ENCODE assay signal across 8 mouse cellular contexts in genomic region chr14:76503231-76503851, GRCm38 (mm10). TPM values are rescaled to one million over a fixed set of nuclear protein-coding genes. Genes with fewer than 3 reads are reported as not detected.
DNase-seq lines count a peak whose midpoint lies in the region; ATAC-seq lines count a peak whose summit lies in the region.

No protein-coding gene starts in this region.

- H3K4me3 ChIP-seq in embryonic facial prominence, embryonic 15.5 days (replicated peaks) = peak overlapping the region; percentile 69
- peak overlapping the region; percentile 70 for H3K4me3 ChIP-seq in hindbrain, embryonic 16.5 days (ENCODE audit: low read length)
- H3K4me3 ChIP-seq in midbrain, embryonic 10.5 days = peak overlapping the region; percentile 80

- H3K9ac ChIP-seq in embryonic facial prominence, embryonic 15.5 days = no peak overlapping the region
- H3K9ac ChIP-seq in hindbrain, embryonic 16.5 days (ENCODE audit: low read depth, low read length) = peak overlapping the region; percentile 92; the same call in 1 of the 2 replicates

- peaks cover 20% of the 10 kb centered on the region for H3K4me1 ChIP-seq in embryonic facial prominence, embryonic 15.5 days
- peaks cover 32% of the 10 kb centered on the region for H3K4me1 ChIP-seq in hindbrain, embryonic 16.5 days (ENCODE audit: control insufficient read depth, insufficient read depth, low read depth, low read length)
- H3K4me1 ChIP-seq in midbrain, embryonic 10.5 days = peaks cover 54% of the 10 kb centered on the region

- H3K27me3 ChIP-seq in embryonic facial prominence, embryonic 15.5 days = no peaks in the 10 kb centered on the region
- no peaks in the 10 kb centered on the region for H3K27me3 ChIP-seq in hindbrain, embryonic 16.5 days (replicated peaks; ENCODE audit: control insufficient read depth, insufficient read depth, low read length)
- H3K27me3 ChIP-seq in midbrain, embryonic 10.5 days (ENCODE audit: low read depth, poor library complexity, severe bottlenecking) = no peaks in the 10 kb centered on the region

- peaks cover 15% of the 10 kb centered on the region for H3K36me3 ChIP-seq in embryonic facial prominence, embryonic 15.5 days
- H3K36me3 ChIP-seq in hindbrain, embryonic 16.5 days (ENCODE audit: control insufficient read depth, insufficient read depth, low read length) = peaks cover 3% of the 10 kb centered on the region; the same call in 1 of the 2 replicates
- H3K36me3 ChIP-seq in midbrain, embryonic 10.5 days = peaks cover 20% of the 10 kb centered on the region

- H3K9me3 ChIP-seq in embryonic facial prominence, embryonic 15.5 days (replicated peaks) = no peaks in the 10 kb centered on the region
- H3K9me3 ChIP-seq in hindbrain, embryonic 16.5 days (ENCODE audit: control insufficient read depth, low read length) = no peaks in the 10 kb centered on the region
- H3K9me3 ChIP-seq in midbrain, embryonic 10.5 days (replicated peaks) = no peaks in the 10 kb centered on the region

- no peak for ATAC-seq in embryonic facial prominence, embryonic 15.5 days (ENCODE audit: insufficient number of reproducible peaks, low FRiP score, low TSS enrichment, low read depth)
- ATAC-seq in hindbrain, embryonic 16.5 days = no peak

- WGBS in embryonic facial prominence, embryonic 15.5 days = 6% methylated on average over 13 of the region's 13 CpGs
- WGBS in hindbrain, embryonic 16.5 days = 7% methylated on average over 13 of the region's 13 CpGs
- WGBS in midbrain, embryonic 10.5 days = 7% methylated on average over 13 of the region's 13 CpGs

- peak overlapping the region; percentile 60 for H3K4me2 ChIP-seq in embryonic facial prominence, embryonic 15.5 days (replicated peaks)
- peak overlapping the region; percentile 92 for H3K4me2 ChIP-seq in hindbrain, embryonic 16.5 days (ENCODE audit: low read length)

- DNase-seq in cerebellum, adult 18-20 months = peak; percentile 18 to 55
- DNase-seq in cerebellum, adult 11-12 months = no peak
- peak; percentile 85 for DNase-seq in MN1 (ENCODE audit: low spot score)
- no peak for DNase-seq in midbrain, embryonic 10.5 days (ENCODE audit: low spot score)
- DNase-seq in frontal cortex, postnatal 10 days (ENCODE audit: low spot score in 2 of 2) = no peak
- DNase-seq in spleen, postnatal 10 days (ENCODE audit: low spot score in 2 of 2) = no peak

- H3K27ac ChIP-seq in embryonic facial prominence, embryonic 15.5 days (replicated peaks) = peak overlapping the region; percentile 99
- H3K27ac ChIP-seq in hindbrain, embryonic 16.5 days (ENCODE audit: low read depth, low read length) = peak overlapping the region; percentile 99
- peak overlapping the region; percentile 100 for H3K27ac ChIP-seq in midbrain, embryonic 10.5 days (replicated peaks)

RNA-seq across cellular contexts. Expression of gene Serp2, which starts 53.3 kb away (rescaled TPM):
- polyA plus RNA-seq in embryonic facial prominence, embryonic 15.5 days (2015; fragmentation: Nextera tagmentation; extraction: Ambion mirVana) = 7.3 and 8.3 TPM in 2 replicates
- 222 and 255 TPM in 2 replicates for polyA plus RNA-seq in hindbrain, embryonic 16.5 days (2015; fragmentation: Nextera tagmentation; extraction: Ambion mirVana)
- 30.2 and 37.3 TPM in 2 replicates for polyA plus RNA-seq in midbrain, embryonic 10.5 days (2016; fragmentation: Nextera tagmentation; extraction: Ambion mirVana)

Comparison
In these comparisons a context has a peak if more than half of its experiments do, and no peak if none do; other contexts are left out.
1. DNase-seq: peak in cerebellum, adult 18-20 months (2 of 2) and MN1 (single experiment); none in cerebellum, adult 11-12 months (single experiment), midbrain, embryonic 10.5 days (single experiment), frontal cortex, postnatal 10 days (0 of 2) and spleen, postnatal 10 days (0 of 2).
2. Peak in every context shown above with its lines, with median percentiles within 50 percentile points of each other: H3K27ac ChIP-seq and H3K4me3 ChIP-seq.